Mouse (Mus musculus): ENCODE measurements around the gene Ptchd4.

GRCm38 (mm10) chr17:42427961-42428360 is 112.2 kb downstream of the Ptchd4 start:
- TF ChIP-seq CTCF (IDR thresholded peaks at IDR 0.05; ENCODE audit: extremely low read depth, insufficient read depth, low read length) (no peak), POLR2A (IDR thresholded peaks at IDR 0.05; ENCODE audit: extremely low read depth, insufficient read depth, low read length) (no peak)
